Mouse (Mus musculus): Measurements from ENCODE around the gene Shtn1.

Shtn1 gene

DNA sequence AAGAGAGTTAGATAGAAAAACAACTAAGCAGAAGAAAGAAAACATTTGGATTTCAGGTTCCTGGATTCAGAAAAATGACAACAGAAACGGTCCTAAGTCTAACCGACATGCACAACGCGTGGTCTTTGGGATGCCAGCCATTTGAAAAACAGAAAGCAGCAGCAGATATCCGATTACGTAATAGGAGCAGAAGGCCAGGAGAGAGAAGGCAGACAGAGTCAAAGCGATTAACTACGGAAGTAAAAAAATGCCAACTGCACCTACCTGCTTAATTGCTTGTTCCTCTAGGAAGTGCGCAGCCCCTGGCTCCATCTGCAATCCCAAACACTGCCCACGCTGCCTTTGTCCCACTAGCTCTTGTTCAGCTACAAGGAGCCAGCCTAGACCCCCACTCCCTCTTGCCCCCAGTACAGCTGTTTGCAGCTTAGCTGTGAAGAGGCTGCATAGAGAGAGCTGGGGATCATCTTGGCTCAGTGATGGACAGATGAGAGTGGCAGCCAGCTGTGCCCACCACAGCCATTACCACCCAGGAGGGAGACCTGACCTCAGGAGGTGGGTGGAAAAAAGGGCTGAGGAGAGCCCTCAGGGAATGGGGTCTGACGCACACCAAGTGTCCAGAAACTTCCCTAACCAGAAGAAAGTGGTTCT lies 100.6 kb downstream of the Shtn1 start:
- DNase-seq (ENCODE audit: low read depth in 2 of 2, low spot score in 2 of 2), result no peak

GRCm38 (mm10) chr19:58974126-58974525 lies 101.8 kb downstream of the Shtn1 start:
- DNase-seq (ENCODE audit: low read depth in 2 of 2, low spot score in 2 of 2), result no peak

DNA sequence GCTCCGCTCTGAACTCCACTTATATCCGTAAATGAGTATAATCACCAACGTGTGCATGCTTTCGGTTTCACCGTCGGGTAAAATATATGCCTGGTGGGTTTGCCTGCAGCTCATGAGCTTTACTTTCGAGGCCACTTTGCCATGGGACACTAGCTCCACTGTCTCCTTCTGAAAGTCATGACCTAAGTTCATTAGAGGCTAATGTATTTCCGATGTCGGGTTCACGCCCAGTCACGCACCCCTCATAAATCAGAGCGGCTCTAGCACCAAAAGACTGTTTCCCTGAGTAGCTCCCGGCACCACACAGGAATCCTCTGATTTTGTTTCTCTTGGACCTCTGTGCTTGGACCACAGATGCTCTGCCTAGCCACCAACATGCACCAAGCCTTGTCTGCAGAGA lies 105.1 kb downstream of the Shtn1 start:
- no peak for DNase-seq (ENCODE audit: low read depth in 2 of 2, low spot score in 2 of 2)

DNA sequence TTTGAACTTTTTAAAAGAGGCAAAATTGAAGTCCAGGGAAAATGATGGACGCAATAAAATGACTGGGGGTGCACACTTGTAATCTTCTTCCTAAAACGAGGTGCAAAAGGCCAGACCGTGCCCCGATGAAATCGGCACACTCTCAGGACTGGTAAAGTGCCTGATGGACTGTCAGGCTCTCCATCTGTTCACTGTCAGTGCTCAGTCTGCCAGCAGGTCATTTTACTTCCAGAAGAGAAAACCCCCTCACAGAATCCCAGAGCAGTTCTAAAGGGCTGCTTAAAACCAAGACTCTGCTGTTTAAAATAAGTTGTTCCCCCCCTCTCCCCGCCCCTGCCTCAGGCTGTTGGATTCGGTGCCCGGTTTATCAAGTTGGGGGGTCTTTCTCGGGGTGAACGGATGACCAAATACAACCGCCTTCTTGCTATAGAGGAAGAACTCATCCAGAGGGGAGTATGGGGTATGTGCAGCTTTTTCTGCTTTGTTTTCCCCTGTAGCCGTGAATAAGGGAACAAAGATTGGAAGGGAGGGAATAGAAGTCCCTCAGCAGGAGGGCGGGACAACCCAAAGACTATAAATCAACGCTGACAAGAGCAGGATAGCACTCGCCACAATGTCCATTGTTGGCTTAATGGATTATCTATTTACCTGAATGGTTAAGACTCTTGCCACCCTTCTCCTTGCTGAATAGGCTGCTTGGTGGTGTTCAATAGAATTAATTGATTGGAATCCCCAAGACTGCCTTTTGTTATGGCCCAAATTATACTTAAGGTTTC lies 107.0 kb downstream of the Shtn1 start:
- no peak for DNase-seq (ENCODE audit: low read depth in 2 of 2, low spot score in 2 of 2)

- no peak for DNase-seq (ENCODE audit: low read depth in 2 of 2, low spot score in 2 of 2)
These were observed 112.9 kb downstream of the Shtn1 start for GRCm38 (mm10) chr19:58963011-58963410.

DNA sequence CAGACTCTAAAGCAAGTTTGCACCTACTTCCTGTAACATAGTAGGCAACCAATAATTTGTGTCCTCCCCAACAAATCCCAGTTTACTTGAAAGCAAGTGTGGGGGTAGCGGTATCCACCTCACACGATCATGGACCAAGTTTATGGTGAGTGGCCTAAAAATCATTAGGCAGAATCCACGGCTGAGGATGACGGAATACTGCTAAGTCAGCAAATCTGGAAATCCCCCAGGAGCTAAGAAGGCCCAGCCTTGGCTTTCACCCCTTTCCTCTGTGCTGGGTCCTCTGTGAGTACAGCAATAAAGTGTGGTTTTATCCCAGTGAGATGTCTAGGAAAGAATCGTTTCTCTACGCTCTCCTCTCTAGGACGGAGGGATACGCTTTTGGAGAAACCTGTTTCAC lies 121.1 kb downstream of the Shtn1 start:
- no peak for DNase-seq (ENCODE audit: low read depth in 2 of 2, low spot score in 2 of 2)

GRCm38 (mm10) chr19:58952236-58952635 lies 123.7 kb downstream of the Shtn1 start:
- DNase-seq (ENCODE audit: low read depth in 2 of 2, low spot score in 2 of 2), result no peak

DNA sequence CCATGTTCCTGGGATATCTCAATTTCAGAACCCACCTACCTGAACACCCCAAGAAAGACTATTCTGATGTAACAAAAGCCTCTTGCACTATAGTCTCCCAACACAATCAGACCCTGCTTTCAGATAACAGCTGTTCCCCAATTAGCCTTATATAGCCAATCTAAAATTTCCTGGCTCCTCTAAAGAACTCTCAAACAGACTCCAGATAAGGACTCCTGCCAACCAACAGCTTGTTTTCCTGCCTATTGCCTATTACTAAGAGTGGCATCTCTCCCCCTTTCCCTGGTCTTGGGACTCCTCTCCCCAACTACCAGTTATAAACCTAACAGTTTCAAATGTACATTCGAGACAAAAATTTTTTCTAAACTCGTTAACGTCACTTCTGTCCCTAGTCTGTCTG lies 124.4 kb downstream of the Shtn1 start:
- no peak for DNase-seq (ENCODE audit: low read depth in 2 of 2, low spot score in 2 of 2)

DNA sequence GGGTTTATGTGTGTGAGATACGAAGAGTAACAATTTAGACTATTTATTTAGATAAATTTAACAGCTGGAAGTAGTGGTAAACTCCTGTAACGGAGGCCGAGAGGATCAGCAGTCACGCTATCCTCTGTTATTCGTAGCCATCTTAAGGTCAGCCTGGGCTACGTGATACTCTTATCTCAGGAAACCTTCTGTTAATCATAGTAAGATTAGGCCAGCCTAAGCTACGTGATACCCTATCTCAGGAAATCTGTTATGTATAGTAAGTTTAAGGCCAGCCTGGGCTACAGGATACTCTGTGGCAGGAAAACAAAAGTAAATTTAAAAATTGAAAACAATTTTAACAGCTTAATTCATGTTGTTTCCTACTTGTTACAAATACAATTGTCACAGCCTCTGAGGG lies 129.9 kb downstream of the Shtn1 start:
- DNase-seq (ENCODE audit: low read depth in 2 of 2, low spot score in 2 of 2), result no peak

GRCm38 (mm10) chr19:58942841-58943828 lies 132.8 kb downstream of the Shtn1 start, which contains the start of the genes Eno4 and Hspa12a:
Gene Eno4 (plus strand): TSS chr19:58943425.
Gene Hspa12a (minus strand): TSS chr19:58943654.
- DNase-seq (ENCODE audit: low read depth in 2 of 2, low spot score in 2 of 2), result peak; percentile 90 to 93

DNA sequence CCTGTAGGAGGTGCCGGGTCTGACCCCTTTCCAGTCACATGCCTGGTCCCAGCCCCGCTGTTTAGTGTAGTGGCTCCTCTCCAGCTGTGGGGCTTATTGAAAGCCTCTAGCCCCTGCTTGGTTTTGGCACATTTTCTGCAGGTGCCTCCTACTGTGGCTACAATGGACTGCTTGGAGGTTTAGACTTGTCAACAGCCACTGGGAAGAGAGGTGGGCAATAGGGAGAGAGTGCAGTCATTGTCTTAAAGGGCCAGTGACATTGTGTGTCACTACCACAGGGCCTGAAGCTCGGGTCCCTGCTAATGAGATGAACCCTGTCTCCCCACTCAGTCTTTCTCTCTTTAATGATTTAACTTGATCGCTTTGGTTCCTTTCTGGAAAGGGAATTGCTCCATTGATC lies 142.8 kb downstream of the Shtn1 start:
- DNase-seq (ENCODE audit: low read depth in 2 of 2, low spot score in 2 of 2), result no peak

- DNase-seq (ENCODE audit: low read depth in 2 of 2, low spot score in 2 of 2), result no peak
These were observed 144.7 kb downstream of the Shtn1 start for GRCm38 (mm10) chr19:58931081-58931800.

Measured in CD8-positive naive resting alpha-beta T cell, adult 2 months (primary cell).